Mouse (Mus musculus) thymus, adult 2 months (tissue): ENCODE measurements at regions not wholly inside any gene's neighbourhood (a gene's known extent, or its start where the extent isn't known, plus 50 kb on each side); places are given as distances from the start of the nearest gene placed in this dataset.

Source experiments
- CTCF ChIP-seq: fragments of 200-500 bp; IDR thresholded peaks from 2 replicates; pipeline ENCODE4 v1.5.1; 2012; ENCODE audit warnings: mild to moderate bottlenecking, control low read depth, low read length, moderate library complexity, borderline replicate concordance; ENCODE audit not compliant: control insufficient read depth, poor library complexity, insufficient read depth; ENCODE audit errors: extremely low read depth
- POLR2A ChIP-seq: fragments of 200-500 bp; IDR thresholded peaks from 2 replicates; pipeline ENCODE4 v1.6.1; 2012; ENCODE audit warnings: mild to moderate bottlenecking, low read length, control low read depth, moderate library complexity; ENCODE audit not compliant: control insufficient read depth, poor library complexity, insufficient read depth; ENCODE audit errors: extremely low read depth

GRCm38 (mm10) chr1:128781871-128782270, 189.8 kb upstream of the Cxcr4 start:
- TF ChIP-seq POLR2A (no peak), CTCF (no peak)
